Mouse (Mus musculus): ENCODE measurements around the gene Fndc3b. TPM values are rescaled to one million over a fixed set of nuclear protein-coding genes. Genes with fewer than 3 reads are reported as not detected.

The Fndc3b gene
- polyA plus RNA-seq, 1 experiment from 2014 or later, result 14.9 TPM

- H3K27me3 ChIP-seq (ENCODE audit: insufficient read depth, low read length), result no peaks in the 10 kb centered on the region
- H3K4me3 ChIP-seq (ENCODE audit: low read depth, low read length), result no peak overlapping the region
- H3K9me3 ChIP-seq (ENCODE audit: low read length), result no peaks in the 10 kb centered on the region
- no peak overlapping the region for H3K9ac ChIP-seq (replicated peaks)
- no peak for ATAC-seq
- H3K27ac ChIP-seq (ENCODE audit: low read depth), result no peak overlapping the region
- H3K36me3 ChIP-seq (replicated peaks; ENCODE audit: insufficient read depth, low read length), result peaks cover 17% of the 10 kb centered on the region; the same call in 1 of the 2 replicates
- 87% methylated on average over 12 of the region's 12 CpGs for WGBS (ENCODE audit: insufficient replicate concordance)
- TF ChIP-seq CTCF (IDR thresholded peaks at IDR 0.05; ENCODE audit: low read depth) (no peak), EP300 (IDR thresholded peaks at IDR 0.05; ENCODE audit: low read depth) (no peak)
- DNase-seq, result no peak
- no peaks in the 10 kb centered on the region for H3K4me1 ChIP-seq (ENCODE audit: insufficient read depth)
- H3K4me2 ChIP-seq (ENCODE audit: low read depth, low read length), result no peak overlapping the region
Measured at GRCm38 (mm10) chr3:27541841-27542240, 169.3 kb downstream of the Fndc3b start.

GRCm38 (mm10) chr3:27541181-27541580, 169.9 kb downstream of the Fndc3b start:
- no peak for ATAC-seq
- DNase-seq, result no peak
- TF ChIP-seq CTCF (IDR thresholded peaks at IDR 0.05; ENCODE audit: low read depth) (no peak), EP300 (IDR thresholded peaks at IDR 0.05; ENCODE audit: low read depth) (no peak)
- H3K9me3 ChIP-seq (ENCODE audit: low read length), result no peaks in the 10 kb centered on the region
- WGBS (ENCODE audit: insufficient replicate concordance), result 75% methylated on average over 3 of the region's 3 CpGs
- H3K27ac ChIP-seq (ENCODE audit: low read depth), result no peak overlapping the region
- no peak overlapping the region for H3K9ac ChIP-seq (replicated peaks)
- H3K27me3 ChIP-seq (ENCODE audit: insufficient read depth, low read length), result no peaks in the 10 kb centered on the region
- no peaks in the 10 kb centered on the region for H3K4me1 ChIP-seq (ENCODE audit: insufficient read depth)
- H3K4me2 ChIP-seq (ENCODE audit: low read depth, low read length), result no peak overlapping the region
- H3K36me3 ChIP-seq (replicated peaks; ENCODE audit: insufficient read depth, low read length), result peaks cover 17% of the 10 kb centered on the region; the same call in 1 of the 2 replicates
- no peak overlapping the region for H3K4me3 ChIP-seq (ENCODE audit: low read depth, low read length)

GRCm38 (mm10) chr3:27534208-27534607, 176.9 kb downstream of the Fndc3b start:
- Histone ChIP-seq H3K9ac (replicated peaks) (no peak overlapping the region), H3K4me2 (ENCODE audit: low read depth, low read length) (no peak overlapping the region), H3K36me3 (replicated peaks; ENCODE audit: insufficient read depth, low read length) (peaks cover 40% of the 10 kb centered on the region), H3K27me3 (ENCODE audit: insufficient read depth, low read length) (no peaks in the 10 kb centered on the region), H3K27ac (ENCODE audit: low read depth) (no peak overlapping the region), H3K9me3 (ENCODE audit: low read length) (no peaks in the 10 kb centered on the region), H3K4me1 (ENCODE audit: insufficient read depth) (no peaks in the 10 kb centered on the region), H3K4me3 (ENCODE audit: low read depth, low read length) (no peak overlapping the region)
- no peak for TF ChIP-seq EP300 (IDR thresholded peaks at IDR 0.05; ENCODE audit: low read depth)
- TF ChIP-seq CTCF (IDR thresholded peaks at IDR 0.05; ENCODE audit: low read depth), result no peak
- DNase-seq, result no peak
- WGBS (ENCODE audit: insufficient replicate concordance), result 72% methylated on average over 3 of the region's 3 CpGs
- no peak for ATAC-seq

- no peaks in the 10 kb centered on the region for H3K9me3 ChIP-seq (ENCODE audit: low read length)
- H3K4me1 ChIP-seq (ENCODE audit: insufficient read depth), result no peaks in the 10 kb centered on the region
- no peak for TF ChIP-seq CTCF (IDR thresholded peaks at IDR 0.05; ENCODE audit: low read depth)
- TF ChIP-seq EP300 (IDR thresholded peaks at IDR 0.05; ENCODE audit: low read depth), result no peak
- 82% methylated on average over 4 of the region's 4 CpGs for WGBS (ENCODE audit: insufficient replicate concordance)
- no peak overlapping the region for H3K4me2 ChIP-seq (ENCODE audit: low read depth, low read length)
- no peak overlapping the region for H3K27ac ChIP-seq (ENCODE audit: low read depth)
- no peaks in the 10 kb centered on the region for H3K27me3 ChIP-seq (ENCODE audit: insufficient read depth, low read length)
- peaks cover 44% of the 10 kb centered on the region for H3K36me3 ChIP-seq (replicated peaks; ENCODE audit: insufficient read depth, low read length)
- no peak overlapping the region for H3K9ac ChIP-seq (replicated peaks)
- DNase-seq (no peak), ATAC-seq (no peak)
- no peak overlapping the region for H3K4me3 ChIP-seq (ENCODE audit: low read depth, low read length)
Measured at GRCm38 (mm10) chr3:27533721-27534120, 177.4 kb downstream of the Fndc3b start.

GRCm38 (mm10) chr3:27531993-27532392, 179.1 kb downstream of the Fndc3b start:
- H3K4me1 ChIP-seq (ENCODE audit: insufficient read depth), result no peaks in the 10 kb centered on the region
- no peak for DNase-seq
- H3K4me3 ChIP-seq (ENCODE audit: low read depth, low read length), result no peak overlapping the region
- H3K27ac ChIP-seq (ENCODE audit: low read depth), result no peak overlapping the region
- peaks cover 37% of the 10 kb centered on the region for H3K36me3 ChIP-seq (replicated peaks; ENCODE audit: insufficient read depth, low read length)
- H3K4me2 ChIP-seq (ENCODE audit: low read depth, low read length), result no peak overlapping the region
- H3K27me3 ChIP-seq (ENCODE audit: insufficient read depth, low read length), result no peaks in the 10 kb centered on the region
- WGBS (ENCODE audit: insufficient replicate concordance), result 68% methylated on average over 4 of the region's 4 CpGs
- H3K9me3 ChIP-seq (ENCODE audit: low read length), result no peaks in the 10 kb centered on the region
- TF ChIP-seq EP300 (IDR thresholded peaks at IDR 0.05; ENCODE audit: low read depth) (no peak), CTCF (IDR thresholded peaks at IDR 0.05; ENCODE audit: low read depth) (no peak)
- no peak overlapping the region for H3K9ac ChIP-seq (replicated peaks)
- ATAC-seq, result no peak

- H3K9me3 ChIP-seq (ENCODE audit: low read length), result no peaks in the 10 kb centered on the region
- no peaks in the 10 kb centered on the region for H3K27me3 ChIP-seq (ENCODE audit: insufficient read depth, low read length)
- DNase-seq, result no peak
- no peak for TF ChIP-seq CTCF (IDR thresholded peaks at IDR 0.05; ENCODE audit: low read depth)
- H3K4me2 ChIP-seq (ENCODE audit: low read depth, low read length), result no peak overlapping the region
- no peak for ATAC-seq
- H3K4me1 ChIP-seq (ENCODE audit: insufficient read depth), result no peaks in the 10 kb centered on the region
- no peak overlapping the region for H3K4me3 ChIP-seq (ENCODE audit: low read depth, low read length)
- no peak overlapping the region for H3K9ac ChIP-seq (replicated peaks)
- H3K36me3 ChIP-seq (replicated peaks; ENCODE audit: insufficient read depth, low read length), result peaks cover 34% of the 10 kb centered on the region
- no peak overlapping the region for H3K27ac ChIP-seq (ENCODE audit: low read depth)
- 83% methylated on average over 7 of the region's 7 CpGs for WGBS (ENCODE audit: insufficient replicate concordance)
Measured at GRCm38 (mm10) chr3:27530370-27530769, 180.7 kb downstream of the Fndc3b start.

All from liver, postnatal 0 days (tissue).